Mouse (Mus musculus): ENCODE data around the gene Smim11. TPM values are rescaled to one million over a fixed set of nuclear protein-coding genes. Genes with fewer than 3 reads are reported as not detected.

Smim11 gene
- total RNA-seq, 4 experiments from 2014 or later: 17.2 to 27.5 (median 17.9) TPM

DNA sequence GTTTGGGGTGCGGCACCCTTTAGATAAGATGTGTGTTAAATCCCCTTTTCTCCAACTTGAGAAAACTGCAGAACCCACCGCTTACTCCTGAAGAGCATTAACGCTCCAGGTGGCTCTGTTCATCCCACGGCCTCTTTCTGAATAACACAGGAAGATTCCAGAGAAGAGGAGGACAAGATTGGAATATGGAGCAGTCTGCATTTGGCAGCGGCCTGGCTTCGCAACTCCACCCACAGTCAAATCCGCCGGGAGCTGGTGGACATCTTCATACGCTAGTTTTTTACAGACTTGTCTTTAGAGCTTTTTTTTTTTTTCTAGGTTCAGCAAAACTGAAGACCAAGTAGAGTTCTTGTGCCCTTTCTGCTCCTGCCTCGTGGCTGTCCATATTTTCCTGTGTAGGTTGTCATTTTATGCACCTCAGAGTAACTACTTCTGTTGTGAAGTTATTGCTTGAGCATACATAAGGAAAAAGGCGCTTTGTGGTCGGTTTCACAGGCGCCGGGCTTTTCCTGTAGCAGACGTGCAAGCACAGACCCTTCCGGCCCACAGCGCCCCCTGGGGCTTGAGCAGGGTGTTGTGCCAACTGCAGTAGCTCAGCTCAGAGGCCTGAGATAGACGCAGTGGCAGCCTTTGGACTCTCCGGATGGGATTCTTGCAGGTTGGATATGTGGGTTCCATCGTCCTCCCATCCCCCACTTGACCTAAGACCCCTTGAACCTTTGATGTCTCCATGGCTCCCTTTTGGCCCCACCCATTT lies 18.4 kb downstream of the Smim11 start:
- DNase-seq (ENCODE audit: low spot score in 2 of 2): peak; percentile 19 to 64

- DNase-seq (ENCODE audit: low spot score in 2 of 2): no peak
Measured at GRCm38 (mm10) chr16:92320361-92320760, 19.3 kb downstream of the Smim11 start.

- DNase-seq (ENCODE audit: low spot score in 2 of 2): no peak
Measured at GRCm38 (mm10) chr16:92321341-92321740, 20.3 kb downstream of the Smim11 start, which contains the start of gene Fam243. TSS of gene Fam243 (minus strand) at chr16:92321441.

DNA sequence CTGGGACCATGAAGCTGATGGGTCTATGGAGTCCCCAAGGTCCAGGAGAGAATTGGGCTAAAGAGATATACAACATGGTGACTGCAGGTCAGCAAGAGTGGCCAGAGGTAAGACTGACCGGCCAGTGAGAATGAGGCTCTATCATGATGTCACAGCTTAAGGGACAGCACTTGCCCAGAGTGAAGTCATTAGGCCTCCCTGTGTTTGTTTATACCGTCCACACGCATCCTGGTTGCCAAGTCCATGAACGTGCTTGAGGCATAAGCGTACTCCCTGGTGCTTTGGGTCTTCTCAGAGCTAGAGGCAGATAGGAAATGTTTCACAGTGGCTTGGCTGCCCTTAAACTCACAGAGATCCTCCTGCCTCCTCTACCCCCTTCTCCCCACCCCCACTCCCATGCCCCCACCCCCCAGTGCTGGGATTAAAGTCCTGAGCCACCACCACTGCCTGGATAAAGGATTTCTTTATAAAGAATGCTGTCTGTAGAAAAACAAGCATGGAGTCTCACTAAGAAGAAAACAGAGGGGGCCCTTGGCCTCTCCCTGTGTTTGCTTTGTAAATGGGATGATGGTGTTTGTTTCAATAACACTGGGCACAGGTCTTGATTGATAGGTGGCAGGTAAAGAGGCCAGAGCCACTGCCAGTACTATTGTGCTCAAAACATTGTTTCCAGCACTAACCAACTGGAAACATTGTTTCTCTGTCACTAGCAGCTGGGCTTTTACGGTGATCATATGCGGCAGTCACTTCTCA lies 23.4 kb downstream of the Smim11 start:
- DNase-seq (ENCODE audit: low spot score in 2 of 2): no peak

DNA sequence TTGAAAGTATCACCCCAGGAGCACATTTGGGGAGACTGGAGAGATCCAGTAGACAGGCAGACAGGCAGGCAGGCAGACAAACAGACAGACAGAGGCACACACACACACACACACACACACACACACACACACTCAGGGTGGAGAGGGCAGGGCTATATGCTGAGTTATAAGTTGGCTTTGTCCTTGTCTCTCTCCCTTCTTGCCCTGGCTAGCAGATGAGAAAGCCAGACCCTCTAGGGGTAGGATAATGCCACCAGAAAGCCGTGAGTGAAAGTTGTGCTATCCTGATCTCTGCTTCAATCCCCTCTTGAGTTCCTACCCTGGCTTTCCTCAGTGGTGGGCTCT lies 23.9 kb downstream of the Smim11 start:
- DNase-seq (ENCODE audit: low spot score in 2 of 2): no peak

DNA sequence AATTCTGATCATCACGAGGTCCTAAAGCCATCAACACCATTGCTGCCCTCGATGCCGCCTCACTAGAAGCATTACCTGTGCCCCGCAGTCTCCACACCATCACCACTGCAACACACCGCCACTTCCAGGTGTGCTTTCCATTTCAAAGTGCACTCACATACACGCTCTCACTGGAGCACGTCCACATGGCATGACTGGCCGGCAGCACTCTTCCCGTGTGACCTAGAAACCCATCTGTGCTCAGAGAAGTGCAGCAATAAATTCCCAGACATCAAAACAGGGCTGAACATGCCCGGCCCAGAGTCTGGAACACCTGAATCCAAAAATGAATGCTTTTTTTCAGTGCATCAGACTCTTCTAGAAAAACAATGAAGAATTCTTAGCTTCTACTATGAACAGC lies 26.8 kb downstream of the Smim11 start:
- no peak for DNase-seq (ENCODE audit: low spot score in 2 of 2)

DNA sequence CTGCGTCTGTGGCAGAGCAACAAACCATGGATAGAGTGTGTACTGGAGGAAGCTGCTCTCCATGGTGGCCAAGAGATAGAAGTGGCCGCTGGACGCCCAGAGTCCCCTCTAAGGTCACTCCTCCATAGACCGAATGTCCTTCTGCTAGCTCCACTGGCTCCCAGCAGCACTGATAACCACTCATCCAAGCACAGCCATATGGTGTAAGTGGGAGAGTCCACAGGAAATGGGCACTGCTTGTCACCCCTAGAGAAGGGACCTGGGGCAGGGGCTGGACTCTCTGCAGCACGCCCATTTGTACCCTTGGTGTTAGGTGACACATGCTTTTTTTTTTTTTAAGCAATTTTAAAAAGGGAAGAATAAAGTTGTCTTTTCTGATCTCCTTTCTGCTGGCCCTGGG lies 29.9 kb downstream of the Smim11 start:
- no peak for DNase-seq (ENCODE audit: low spot score in 2 of 2)

- no peak for DNase-seq (ENCODE audit: low spot score in 2 of 2)
Measured at GRCm38 (mm10) chr16:92334600-92334999, 33.5 kb downstream of the Smim11 start.

GRCm38 (mm10) chr16:92336280-92336679 lies 35.2 kb downstream of the Smim11 start:
- DNase-seq (ENCODE audit: low spot score in 2 of 2): peak in 1 of 2 experiments; percentile 46

- DNase-seq (ENCODE audit: low spot score in 2 of 2): peak in 1 of 2 experiments; percentile 57
Measured at GRCm38 (mm10) chr16:92340612-92341511, 39.8 kb downstream of the Smim11 start.

DNA sequence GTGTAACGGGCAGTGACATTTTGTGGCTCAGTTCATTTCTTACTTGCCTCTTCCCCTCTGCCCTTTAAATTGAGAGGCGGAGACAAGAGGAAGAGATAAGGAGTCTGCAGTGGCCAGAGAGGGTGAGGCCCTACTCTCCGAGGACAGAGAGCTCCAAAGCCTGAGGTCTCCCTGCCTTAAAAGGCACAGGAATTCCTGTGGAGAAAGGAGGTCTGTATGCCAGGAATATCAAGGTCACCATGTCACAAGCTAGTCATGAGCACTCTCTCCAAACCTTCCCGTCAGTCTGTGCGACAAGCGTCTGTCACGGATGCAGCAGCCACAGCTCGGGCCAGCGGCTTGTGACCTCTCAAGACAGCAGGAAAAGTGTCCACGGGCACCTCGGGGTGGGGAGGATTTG lies 44.1 kb downstream of the Smim11 start:
- no peak for DNase-seq (ENCODE audit: low spot score in 2 of 2)

DNA sequence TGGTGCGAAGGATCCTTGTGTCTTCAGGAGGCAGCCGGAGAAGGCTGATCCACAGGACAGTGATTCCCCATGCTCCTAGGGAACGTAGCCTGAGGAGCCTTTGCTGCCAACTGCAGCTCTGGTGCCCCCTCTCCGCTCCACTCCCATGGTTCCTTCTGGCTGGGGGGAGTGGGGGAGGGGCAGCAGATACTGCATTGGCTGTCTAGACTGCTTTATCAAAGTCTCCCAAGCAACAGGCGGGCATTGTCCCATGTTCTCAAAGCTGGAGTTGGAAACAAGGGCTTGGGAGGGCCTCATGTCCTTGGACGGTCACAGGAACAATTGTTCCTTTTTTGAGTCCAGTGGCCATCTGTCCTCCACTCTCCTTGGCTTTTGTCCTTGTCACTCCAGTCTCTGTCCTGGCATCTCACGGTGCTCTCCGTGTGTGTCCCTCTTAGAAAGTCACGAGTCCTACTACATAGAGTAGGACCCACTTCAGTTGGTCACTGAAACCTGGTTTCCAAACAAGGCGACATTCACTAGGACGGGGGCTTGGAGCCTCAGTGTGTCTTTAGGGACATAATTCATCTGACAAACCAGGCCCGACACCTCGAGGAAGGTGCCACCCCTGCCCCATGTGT lies 45.3 kb downstream of the Smim11 start:
- no peak for DNase-seq (ENCODE audit: low spot score in 2 of 2)

DNA sequence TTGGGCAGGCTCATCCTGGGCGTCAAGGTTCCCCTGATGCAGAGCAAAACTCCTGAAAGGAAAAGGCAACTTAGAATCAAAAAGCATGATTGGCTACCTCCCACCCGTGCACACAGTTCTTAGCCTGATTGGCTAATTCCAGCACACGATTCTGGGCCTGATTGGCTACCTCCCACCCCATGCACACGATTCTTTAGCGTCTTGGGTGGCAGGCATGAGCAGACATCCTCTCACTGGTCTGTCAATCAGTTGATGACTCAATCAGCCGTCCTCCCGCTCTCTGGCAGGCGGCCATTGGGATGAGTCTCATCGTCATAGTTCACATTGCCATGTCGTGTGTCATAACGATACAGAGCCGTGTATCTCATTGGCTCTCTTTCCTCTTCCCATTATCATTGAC lies 47.9 kb downstream of the Smim11 start:
- DNase-seq (ENCODE audit: low spot score in 2 of 2): no peak

- DNase-seq (ENCODE audit: low spot score in 2 of 2): no peak
Measured at GRCm38 (mm10) chr16:92353295-92353694, 52.2 kb downstream of the Smim11 start.

DNA sequence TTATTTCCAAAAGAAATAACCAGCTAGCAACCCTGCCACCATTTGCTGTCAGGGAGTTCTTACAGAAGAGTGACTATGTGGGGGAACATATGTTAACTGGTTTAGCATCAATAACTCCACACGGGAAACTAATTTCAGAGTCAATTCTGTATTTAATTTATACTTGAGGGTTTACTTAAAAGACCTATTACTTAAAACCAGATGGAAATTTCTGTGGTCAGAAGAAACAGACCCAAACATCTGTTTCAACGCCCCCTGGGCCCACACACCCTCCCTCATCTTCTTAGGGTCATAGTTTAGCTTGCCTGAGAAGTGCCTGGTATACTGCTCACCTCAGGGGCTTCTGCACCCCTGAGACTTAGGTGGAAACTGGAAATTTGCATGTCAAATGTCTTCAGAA lies 52.8 kb downstream of the Smim11 start:
- DNase-seq (ENCODE audit: low spot score in 2 of 2): no peak

DNA sequence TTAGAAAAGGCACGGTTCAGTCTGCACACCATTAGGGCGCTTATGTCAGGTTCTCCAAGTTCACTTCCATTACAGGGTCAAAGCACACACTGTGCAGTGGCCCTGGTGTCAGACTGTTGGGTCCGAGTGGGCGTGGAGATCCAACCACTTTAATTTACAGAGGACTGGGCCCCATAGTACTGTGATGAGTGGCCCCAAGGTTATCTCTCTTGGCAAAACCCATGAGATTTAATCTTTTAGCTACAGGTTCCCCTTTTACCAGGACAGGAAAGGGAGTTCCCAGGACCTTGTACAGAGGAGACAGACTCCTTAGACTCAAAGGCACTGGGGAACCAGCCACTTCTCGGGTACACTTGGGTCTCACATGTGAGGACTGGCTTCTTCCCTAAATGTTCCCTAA lies 54.3 kb downstream of the Smim11 start:
- DNase-seq (ENCODE audit: low spot score in 2 of 2): no peak

- DNase-seq (ENCODE audit: low spot score in 2 of 2): no peak
Measured at GRCm38 (mm10) chr16:92355982-92356381, 54.9 kb downstream of the Smim11 start.

DNA sequence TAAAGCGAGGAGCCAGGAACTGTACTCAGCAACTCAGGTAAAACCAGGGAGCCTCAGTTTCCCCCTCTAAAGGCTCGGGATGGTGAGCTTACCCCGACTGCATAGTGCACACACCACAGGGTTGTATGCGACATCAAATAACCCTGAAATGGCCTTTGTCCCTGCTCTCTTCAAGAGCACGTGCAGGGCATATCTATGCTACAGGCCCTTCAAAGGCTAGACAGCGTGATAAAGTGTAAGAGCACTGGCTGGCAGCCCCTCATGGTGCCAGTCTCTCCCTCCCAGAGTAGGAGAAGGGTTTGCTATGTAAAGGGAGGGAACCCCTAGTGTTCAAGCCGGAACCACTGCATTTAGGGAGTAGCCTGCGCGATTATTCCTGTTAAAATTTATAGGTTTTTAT lies 55.9 kb downstream of the Smim11 start:
- no peak for DNase-seq (ENCODE audit: low spot score in 2 of 2)

DNA sequence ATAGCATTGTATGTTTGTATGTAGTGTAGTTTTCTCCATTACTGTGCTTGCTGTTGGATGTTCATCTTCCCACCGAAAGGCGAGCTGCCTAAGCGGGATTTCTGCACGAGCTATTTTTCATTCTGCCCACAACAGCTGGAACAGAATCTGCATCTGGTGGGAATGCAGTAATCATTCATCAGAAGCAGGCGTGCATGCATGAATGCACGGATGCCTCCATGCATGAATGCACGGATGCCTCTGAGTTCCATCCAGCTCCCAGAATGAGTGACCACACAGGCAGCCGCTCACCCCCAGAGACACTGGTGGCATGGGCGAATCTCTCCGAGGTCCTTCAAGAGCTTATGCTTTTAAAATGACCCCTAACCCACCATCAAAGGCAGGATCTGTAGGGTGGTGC lies 56.5 kb downstream of the Smim11 start:
- no peak for DNase-seq (ENCODE audit: low spot score in 2 of 2)

GRCm38 (mm10) chr16:92358734-92359133 lies 57.6 kb downstream of the Smim11 start:
- DNase-seq (ENCODE audit: low spot score in 2 of 2): no peak

DNA sequence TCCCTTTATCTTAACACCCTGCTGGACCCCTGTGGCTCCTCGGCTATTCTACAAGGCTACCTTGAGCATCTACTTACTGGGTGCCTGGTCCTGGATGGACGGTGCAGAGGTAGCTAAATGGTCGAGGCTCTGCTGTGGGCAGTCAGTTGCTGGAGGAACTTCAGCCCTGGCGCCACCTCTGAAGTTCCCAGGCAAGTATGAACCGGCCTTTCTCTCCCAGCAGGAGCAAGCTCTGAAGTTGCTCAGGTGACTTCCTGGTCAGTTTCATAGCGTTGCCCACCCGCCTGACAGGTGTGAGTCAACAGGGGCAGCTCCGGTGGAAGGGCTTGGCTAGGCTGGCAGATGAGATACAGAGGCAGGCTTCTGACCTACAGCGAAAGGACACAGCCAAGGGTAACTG lies 58.1 kb downstream of the Smim11 start, which contains the start of gene Kcne1:
Gene Kcne1, minus strand, starts transcription at position 240 of the 400 bp plus-strand sequence.
- no peak for DNase-seq (ENCODE audit: low spot score in 2 of 2)
